ENCODE assay signal across 19 mouse cellular contexts in genomic region chr13:70311226-70312055, GRCm38 (mm10).
A peak's percentile ranks its signal among the peaks of the same experiment; 100 is the strongest.
DNase-seq lines count a peak whose midpoint lies in the region; ATAC-seq lines count a peak whose summit lies in the region.
"Had no signal": no experiment of that assay in that cellular context is flagged by ENCODE, and none has a peak within 500 bp of the region (broad histone marks: within the 10 kb centered on the region; RNA-seq: fewer than 3 reads in every experiment).

No protein-coding gene starts in this region.

- DNase-seq in layer of hippocampus, adult 11-12 months (ENCODE audit: low spot score) = peak; percentile 20
- no peak for DNase-seq in layer of hippocampus, postnatal 14 days (ENCODE audit: low spot score in 2 of 2)
- peak; percentile 54 for DNase-seq in embryo, embryonic 10.5 days (ENCODE audit: low spot score)
- no peak for DNase-seq in frontal cortex, postnatal 14 days (ENCODE audit: low spot score in 2 of 2)
- no peak for DNase-seq in right cerebral cortex, postnatal 36 days (ENCODE audit: low spot score in 2 of 2)
- DNase-seq: adrenal gland, adult 8-10 months; B cell, adult 2 months; cerebellum, adult 11-12 months; kidney, adult 2 months; kidney, postnatal 14 days; left cerebral cortex, postnatal 4 days; retina, postnatal 1 day; thymus, postnatal 36 days had no signal

- no peaks in the 10 kb centered on the region for H3K36me3 ChIP-seq in hindbrain, embryonic 13.5 days
- no peaks in the 10 kb centered on the region for H3K36me3 ChIP-seq in neural tube, embryonic 12.5 days
- H3K36me3 ChIP-seq: liver, embryonic 12.5 days; lung, embryonic 15.5 days had no signal

- peak overlapping the region; percentile 6 for H3K4me2 ChIP-seq in hindbrain, embryonic 13.5 days
- H3K4me2 ChIP-seq in neural tube, embryonic 12.5 days (replicated peaks) = peak overlapping the region; percentile 12; the same call in 1 of the 2 replicates
- H3K4me2 ChIP-seq: forebrain, embryonic 13.5 days; liver, embryonic 12.5 days; lung, embryonic 15.5 days had no signal

- peaks cover 24% of the 10 kb centered on the region for H3K4me1 ChIP-seq in hindbrain, embryonic 13.5 days (replicated peaks)
- H3K4me1 ChIP-seq in neural tube, embryonic 12.5 days = peaks cover 16% of the 10 kb centered on the region
- H3K4me1 ChIP-seq: liver, embryonic 12.5 days; lung, embryonic 15.5 days had no signal

- no peaks in the 10 kb centered on the region for H3K9me3 ChIP-seq in hindbrain, embryonic 13.5 days
- H3K9me3 ChIP-seq in neural tube, embryonic 12.5 days = no peaks in the 10 kb centered on the region
- H3K9me3 ChIP-seq: forebrain, embryonic 13.5 days; liver, embryonic 12.5 days; lung, embryonic 15.5 days had no signal

- H3K27me3 ChIP-seq in hindbrain, embryonic 13.5 days = no peaks in the 10 kb centered on the region; the same call in 1 of the 2 replicates
- H3K27me3 ChIP-seq in neural tube, embryonic 12.5 days (replicated peaks) = no peaks in the 10 kb centered on the region
- H3K27me3 ChIP-seq: forebrain, embryonic 13.5 days; liver, embryonic 12.5 days; lung, embryonic 15.5 days had no signal

- H3K9ac ChIP-seq in hindbrain, embryonic 13.5 days = no peak overlapping the region
- no peak overlapping the region for H3K9ac ChIP-seq in neural tube, embryonic 12.5 days
- H3K9ac ChIP-seq: forebrain, embryonic 13.5 days; liver, embryonic 12.5 days; lung, embryonic 15.5 days had no signal

- peak; percentile 45; the same call in 1 of the 2 replicates for ATAC-seq in hindbrain, embryonic 13.5 days (ENCODE audit: low FRiP score)
- ATAC-seq in neural tube, embryonic 12.5 days (ENCODE audit: low FRiP score, low read depth) = peak; percentile 82
- ATAC-seq: liver, embryonic 12.5 days had no signal

- no peak overlapping the region for H3K4me3 ChIP-seq in hindbrain, embryonic 13.5 days
- no peak overlapping the region for H3K4me3 ChIP-seq in neural tube, embryonic 12.5 days
- H3K4me3 ChIP-seq: forebrain, embryonic 13.5 days; liver, embryonic 12.5 days; lung, embryonic 15.5 days had no signal

- WGBS in hindbrain, embryonic 13.5 days = 29% methylated on average over 14 of the region's 14 CpGs
- WGBS in neural tube, embryonic 12.5 days = 24% methylated on average over 14 of the region's 14 CpGs

- H3K27ac ChIP-seq in hindbrain, embryonic 13.5 days = peak overlapping the region; percentile 56
- peak overlapping the region; percentile 43; the same call in 1 of the 2 replicates for H3K27ac ChIP-seq in neural tube, embryonic 12.5 days
- H3K27ac ChIP-seq: forebrain, embryonic 13.5 days; liver, embryonic 12.5 days; lung, embryonic 15.5 days; macrophage had no signal

Comparison
In these comparisons a context has a peak if more than half of its experiments do, and no peak if none do; other contexts are left out.
1. DNase-seq: peak in layer of hippocampus, adult 11-12 months (single experiment) and embryo, embryonic 10.5 days (single experiment); none in layer of hippocampus, postnatal 14 days (0 of 2), frontal cortex, postnatal 14 days (0 of 2) and right cerebral cortex, postnatal 36 days (0 of 2).